Mouse (Mus musculus) lung, embryonic 14.5 days (tissue): ENCODE results near the gene Fzr1. TPM values are rescaled to one million over a fixed set of nuclear protein-coding genes. Genes with fewer than 3 reads are reported as not detected.
A peak's percentile ranks its signal among the peaks of the same experiment; 100 is the strongest.

Experiments used
- ATAC-seq: fragments of 200-750 bp; cut with Nextera tagmentation; 2 replicates; pipeline ENCODE4 v1.8.0; 2017; ENCODE audit warnings: mild to moderate bottlenecking, moderate TSS enrichment, moderate library complexity; ENCODE audit not compliant: insufficient read depth
- DNase-seq: peaks from one replicate; pipeline ENCODE4 v3.0.0-alpha.2; 2015
- H3K27ac ChIP-seq: fragments of 300-500 bp; sonication (generic); 2 replicates; pipeline ENCODE4 v1.5.1; 2014; ENCODE audit warnings: low read depth, mild to moderate bottlenecking, moderate library complexity
- H3K27me3 ChIP-seq: fragments of 300-500 bp; sonication (generic); 2 replicates; pipeline ENCODE4 v1.6.1; 2014; ENCODE audit warnings: low read length, control low read depth; ENCODE audit not compliant: insufficient read depth
- H3K36me3 ChIP-seq: fragments of 300-500 bp; sonication (generic); 2 replicates; pipeline ENCODE4 v1.6.1; 2014; ENCODE audit warnings: control low read depth; ENCODE audit not compliant: insufficient read depth
- H3K4me1 ChIP-seq: fragments of 300-500 bp; sonication (generic); 2 replicates; pipeline ENCODE4 v1.6.1; 2014; ENCODE audit warnings: antibody characterized with exemption, control low read depth; ENCODE audit not compliant: insufficient read depth
- H3K4me2 ChIP-seq: fragments of 300-500 bp; sonication (generic); 2 replicates; pipeline ENCODE4 v1.6.1; 2014; ENCODE audit warnings: mild to moderate bottlenecking
- H3K4me3 ChIP-seq: fragments of 300-500 bp; sonication (generic); 2 replicates; pipeline ENCODE4 v1.5.1; 2014; ENCODE audit warnings: low read depth, low read length
- H3K9ac ChIP-seq: fragments of 300-500 bp; sonication (generic); 2 replicates; pipeline ENCODE4 v1.6.1; 2014
- H3K9me3 ChIP-seq: fragments of 300-500 bp; sonication (generic); 2 replicates; pipeline ENCODE4 v1.6.1; 2016; ENCODE audit warnings: low read depth, low read length, control low read depth
- CTCF ChIP-seq: IDR thresholded peaks from 2 replicates; pipeline ENCODE4 v1.5.1; 2016; ENCODE audit warnings: antibody characterized with exemption, low read depth
- WGBS: fragments of 180-500 bp; shearing (Covaris S2); extraction: QIAGEN DNeasy Blood & Tissue Kit; methylation state at CpG from one replicate; pipeline ENCODE4 v1.1.7; 2014; 5-methylcytosine and 5-hydroxymethylcytosine counted together
- polyA plus RNA-seq: library from polyadenylated mRNA; unstranded; fragments of >200 nt; fragmentation: Nextera tagmentation; extraction: Ambion mirVana; gene quantifications from 2 replicates; pipeline ENCODE4 v1.2.1, GENCODE M21; 2014

Fzr1 gene
- polyA plus RNA-seq, 1 experiment from 2014 or later: 116 TPM

- no peak within 1 kb of the TSS for H3K9ac ChIP-seq
- WGBS: 52% methylated on average over 5 of the region's 5 CpGs
- H3K4me2 ChIP-seq: no peak within 1 kb of the TSS
- DNase-seq: no peak
- H3K4me1 ChIP-seq: no peaks in the 10 kb centered on the region; the same call in none of the 2 replicates
- H3K36me3 ChIP-seq: peaks cover 35% of the 10 kb centered on the region
- ATAC-seq: no peak
- no peak within 1 kb of the TSS for H3K4me3 ChIP-seq
- no peak within 1 kb of the TSS; the same call in none of the 2 replicates for H3K27ac ChIP-seq
- H3K9me3 ChIP-seq: no peaks in the 10 kb centered on the region
- H3K27me3 ChIP-seq: no peaks in the 10 kb centered on the region
- TF ChIP-seq CTCF: no peak
These were observed 10.3 kb upstream of the Fzr1 start, which contains the start of gene Gm48552 for GRCm38 (mm10) chr10:81388505-81389055. Gm48552 (plus strand) TSS chr10:81389005.

- Histone ChIP-seq H3K9me3 (no peaks in the 10 kb centered on the region), H3K4me1 (no peaks in the 10 kb centered on the region; the same call in 1 of the 2 replicates), H3K36me3 (peaks cover 35% of the 10 kb centered on the region), H3K9ac (no peak overlapping the region), H3K27me3 (no peaks in the 10 kb centered on the region), H3K4me3 (no peak overlapping the region), H3K4me2 (no peak overlapping the region), H3K27ac (no peak overlapping the region)
- WGBS: 91% methylated on average over 20 of the region's 20 CpGs
- DNase-seq (no peak), ATAC-seq (no peak)
- no peak for TF ChIP-seq CTCF
These were observed 9.4 kb upstream of the Fzr1 start for GRCm38 (mm10) chr10:81387716-81388115.

GRCm38 (mm10) chr10:81385603-81386306 is 7.4 kb upstream of the Fzr1 start:
- H3K27ac ChIP-seq: no peak overlapping the region
- WGBS: 64% methylated on average over 22 of the region's 22 CpGs
- H3K4me2 ChIP-seq: peak overlapping the region; percentile 92
- no peak for DNase-seq
- H3K4me3 ChIP-seq: peak overlapping the region; percentile 97
- no peaks in the 10 kb centered on the region; the same call in 1 of the 2 replicates for H3K4me1 ChIP-seq
- H3K36me3 ChIP-seq: peaks cover 35% of the 10 kb centered on the region
- no peak for TF ChIP-seq CTCF
- 0 out of 2 replicates have a peak overlapping the region, but pooled peaks have one; percentile 84 for H3K9ac ChIP-seq
- no peaks in the 10 kb centered on the region for H3K27me3 ChIP-seq
- ATAC-seq: no peak
- no peaks in the 10 kb centered on the region for H3K9me3 ChIP-seq

GRCm38 (mm10) chr10:81384605-81384982 is 6.3 kb upstream of the Fzr1 start:
- no peak for TF ChIP-seq CTCF
- Histone ChIP-seq H3K9ac (peak overlapping the region; percentile 84), H3K4me1 (no peaks in the 10 kb centered on the region; the same call in 1 of the 2 replicates), H3K9me3 (no peaks in the 10 kb centered on the region), H3K4me3 (peak overlapping the region; percentile 97), H3K36me3 (peaks cover 35% of the 10 kb centered on the region), H3K27me3 (no peaks in the 10 kb centered on the region), H3K4me2 (peak overlapping the region; percentile 92), H3K27ac (peak overlapping the region; percentile 84)
- DNase-seq: no peak
- WGBS: under 1% methylated on average over 19 of the region's 19 CpGs
- ATAC-seq: peak; percentile 22; the same call in 1 of the 2 replicates

GRCm38 (mm10) chr10:81383802-81384604 is 5.7 kb upstream of the Fzr1 start, which contains the start of the genes Dohh and Gm48551:
Dohh (plus strand) TSS chr10:81384428.
Gm48551 (plus strand) TSS chr10:81384466.
- ATAC-seq (peak; percentile 96), DNase-seq (peak; percentile 100)
- 4% methylated on average over 50 of the region's 54 CpGs for WGBS
- H3K27ac ChIP-seq: peak within 1 kb of the TSS; percentile 84
- peak within 1 kb of the TSS; percentile 84 for H3K9ac ChIP-seq
- H3K27me3 ChIP-seq: no peaks in the 10 kb centered on the region
- H3K4me2 ChIP-seq: peak within 1 kb of the TSS; percentile 92
- peak within 1 kb of the TSS; percentile 97 for H3K4me3 ChIP-seq
- H3K36me3 ChIP-seq: peaks cover 35% of the 10 kb centered on the region
- H3K4me1 ChIP-seq: no peaks in the 10 kb centered on the region; the same call in 1 of the 2 replicates
- no peak for TF ChIP-seq CTCF
- no peaks in the 10 kb centered on the region for H3K9me3 ChIP-seq

GRCm38 (mm10) chr10:81382039-81382438 is 3.7 kb upstream of the Fzr1 start:
- no peak overlapping the region for H3K4me2 ChIP-seq
- 0 out of 2 replicates have a peak overlapping the region, but pooled peaks have one; percentile 20 for H3K9ac ChIP-seq
- H3K36me3 ChIP-seq: peaks cover 15% of the 10 kb centered on the region
- ATAC-seq (no peak), DNase-seq (peak; percentile 73)
- TF ChIP-seq CTCF: no peak
- no peak overlapping the region for H3K4me3 ChIP-seq
- H3K4me1 ChIP-seq: peaks cover 2% of the 10 kb centered on the region
- 40% methylated on average over 5 of the region's 5 CpGs for WGBS
- no peaks in the 10 kb centered on the region for H3K27me3 ChIP-seq
- no peaks in the 10 kb centered on the region for H3K9me3 ChIP-seq
- H3K27ac ChIP-seq: peak overlapping the region; percentile 80
